Mouse (Mus musculus): Measurements from ENCODE around the gene Gzf1.

Gene Gzf1

DNA sequence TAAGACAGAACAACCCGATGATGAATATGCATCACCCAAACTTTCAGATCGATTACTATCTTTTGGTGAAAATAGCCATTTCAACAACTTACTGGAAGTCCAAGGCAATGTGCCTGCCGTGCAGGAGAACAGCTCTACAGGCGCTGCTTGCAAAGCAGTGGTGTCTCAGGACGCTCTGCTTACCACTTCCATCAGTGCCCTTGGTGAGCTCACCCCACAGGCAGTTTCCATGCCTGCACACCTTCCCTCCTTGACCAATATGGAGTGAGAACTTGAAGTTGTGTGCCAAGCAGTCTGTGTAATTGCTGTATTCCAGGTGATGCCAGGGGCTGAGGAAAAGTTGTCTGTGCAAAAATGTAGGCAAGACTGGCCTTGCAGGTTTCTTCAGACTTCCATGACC is 10.0 kb downstream of the Gzf1 start:
- in situ Hi-C loops (cut with MboI; ENCODE audit: unreplicated experiment in 2 of 2), result no loop called here

DNA sequence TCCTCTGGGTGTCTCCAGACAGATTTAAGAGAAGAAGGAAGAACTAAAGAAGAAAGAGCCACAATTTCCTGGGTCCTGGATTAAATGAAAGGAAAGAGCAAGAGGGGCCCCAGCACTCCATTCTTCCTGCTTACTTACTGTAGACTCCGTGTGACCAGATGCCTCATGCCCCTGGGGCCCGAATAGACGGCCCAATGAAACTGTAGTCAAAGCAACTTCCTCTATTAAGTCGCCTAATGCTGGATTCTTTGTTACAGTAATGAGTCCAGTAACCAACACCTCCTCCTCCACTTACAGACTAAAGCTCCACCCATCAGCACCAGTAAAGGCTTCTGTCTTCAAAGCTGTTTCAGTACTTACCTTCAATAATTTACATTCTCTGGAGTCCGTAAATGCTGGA is 17.7 kb downstream of the Gzf1 start:
- in situ Hi-C loops (cut with MboI; ENCODE audit: unreplicated experiment in 2 of 2), result no loop called here

DNA sequence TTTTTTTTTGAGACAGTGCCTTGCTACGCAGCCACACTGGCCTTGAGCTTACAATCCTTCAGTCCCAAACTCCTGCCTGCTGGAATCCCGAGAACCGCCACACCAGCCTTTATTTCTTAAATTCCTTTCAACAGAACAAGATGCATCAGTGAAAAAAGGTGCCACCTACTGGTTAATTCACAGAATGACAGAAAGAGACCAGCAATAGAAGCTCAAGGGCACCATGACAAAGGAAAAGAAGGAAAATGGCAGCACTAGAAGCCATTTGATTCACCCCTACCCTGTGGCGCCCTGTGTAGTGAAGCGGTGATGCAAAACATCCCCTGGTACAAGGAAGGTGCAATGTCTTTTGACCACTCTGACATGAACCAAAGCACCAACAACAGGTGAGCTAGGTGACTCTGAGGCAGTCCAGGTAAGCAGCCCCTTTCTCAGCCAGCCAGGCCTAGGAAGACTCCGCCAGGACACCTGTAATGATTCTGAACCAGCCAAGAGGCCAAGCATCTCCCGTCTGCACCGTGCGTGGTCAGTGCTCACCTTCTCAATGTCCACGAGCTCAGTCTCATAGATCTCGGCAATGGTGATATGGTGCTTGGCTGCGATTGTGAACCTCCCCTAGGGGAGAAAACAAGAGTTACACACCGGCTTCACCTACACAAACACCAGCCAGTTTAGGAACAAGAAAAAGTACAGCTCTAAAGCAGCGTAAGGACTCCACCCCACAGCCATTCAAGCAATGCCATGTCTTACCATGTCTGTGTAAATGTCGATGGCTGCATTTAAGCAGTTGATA is 25.8 kb downstream of the Gzf1 start:
- in situ Hi-C loops (cut with MboI; ENCODE audit: unreplicated experiment in 2 of 2), result loop anchor here (10.0 to 25.0 kb wide), 3 partner anchors 582 to 902 kb away; no protein-coding TSS in a partner anchor

DNA sequence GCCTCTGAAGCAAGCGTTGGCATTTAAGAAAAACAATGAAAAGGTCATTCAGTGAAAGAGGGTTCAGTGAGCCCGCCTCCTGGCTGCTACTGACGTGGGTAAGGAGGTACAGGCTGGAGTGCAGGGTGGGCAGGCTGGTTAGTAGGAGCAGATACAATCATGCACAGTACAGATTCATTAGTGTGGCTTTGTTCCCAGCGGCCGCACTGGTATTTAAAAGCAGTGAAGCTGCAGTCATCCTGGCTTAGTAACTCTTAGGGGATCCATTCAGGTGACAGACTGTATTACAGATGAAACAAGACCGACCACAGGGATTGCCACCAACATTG is 26.3 kb downstream of the Gzf1 start:
- in situ Hi-C loops (cut with MboI; ENCODE audit: unreplicated experiment in 2 of 2), result loop anchor here (10.0 to 25.0 kb wide), 3 partner anchors 582 to 902 kb away; no protein-coding TSS in a partner anchor

DNA sequence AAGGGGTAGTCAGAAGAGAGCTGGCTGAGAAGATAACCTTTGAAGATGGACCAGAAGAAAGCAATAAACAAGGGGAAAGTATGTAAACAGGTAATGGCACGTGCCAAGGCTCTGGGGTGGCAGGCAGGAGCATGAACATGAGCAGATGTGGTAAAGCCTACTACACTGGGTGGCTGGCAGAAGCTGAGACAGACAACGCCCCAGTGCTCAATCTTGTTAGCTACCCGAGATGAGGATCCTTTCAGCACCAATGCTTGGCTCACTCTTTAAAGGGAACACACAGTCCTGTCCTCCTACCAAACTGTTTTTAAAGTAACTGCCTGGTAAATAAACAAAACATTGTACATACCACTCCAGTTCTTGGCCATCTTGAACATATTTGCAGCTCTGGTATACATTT is 31.5 kb downstream of the Gzf1 start:
- in situ Hi-C loops (cut with MboI; ENCODE audit: unreplicated experiment in 2 of 2), result loop anchor here in 1 of 2 experiments (25.0 kb wide), 1 partner anchor 900 kb away; no protein-coding TSS in a partner anchor

DNA sequence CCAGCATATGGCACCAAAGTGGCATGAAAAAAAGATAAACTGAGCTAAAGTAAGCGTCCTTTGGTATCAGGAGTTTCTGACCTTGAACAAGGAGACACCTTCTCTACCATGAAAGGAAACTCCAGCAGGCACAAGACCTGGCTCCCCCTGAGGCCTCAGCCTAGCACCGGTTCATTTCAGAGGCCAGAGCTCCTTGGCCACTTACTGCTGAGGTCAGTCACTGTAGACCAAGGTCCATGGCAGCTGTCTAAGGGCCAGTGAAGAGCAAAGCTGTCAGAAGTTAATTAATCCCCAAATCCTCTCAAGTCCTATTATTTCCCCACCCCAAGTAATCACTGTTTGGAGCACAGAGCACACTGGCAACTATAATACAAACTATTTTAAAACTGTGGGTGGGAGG is 36.2 kb downstream of the Gzf1 start:
- in situ Hi-C loops (cut with MboI; ENCODE audit: unreplicated experiment in 2 of 2), result loop anchor here in 1 of 2 experiments (25.0 kb wide), 1 partner anchor 905 kb away; no protein-coding TSS in a partner anchor

DNA sequence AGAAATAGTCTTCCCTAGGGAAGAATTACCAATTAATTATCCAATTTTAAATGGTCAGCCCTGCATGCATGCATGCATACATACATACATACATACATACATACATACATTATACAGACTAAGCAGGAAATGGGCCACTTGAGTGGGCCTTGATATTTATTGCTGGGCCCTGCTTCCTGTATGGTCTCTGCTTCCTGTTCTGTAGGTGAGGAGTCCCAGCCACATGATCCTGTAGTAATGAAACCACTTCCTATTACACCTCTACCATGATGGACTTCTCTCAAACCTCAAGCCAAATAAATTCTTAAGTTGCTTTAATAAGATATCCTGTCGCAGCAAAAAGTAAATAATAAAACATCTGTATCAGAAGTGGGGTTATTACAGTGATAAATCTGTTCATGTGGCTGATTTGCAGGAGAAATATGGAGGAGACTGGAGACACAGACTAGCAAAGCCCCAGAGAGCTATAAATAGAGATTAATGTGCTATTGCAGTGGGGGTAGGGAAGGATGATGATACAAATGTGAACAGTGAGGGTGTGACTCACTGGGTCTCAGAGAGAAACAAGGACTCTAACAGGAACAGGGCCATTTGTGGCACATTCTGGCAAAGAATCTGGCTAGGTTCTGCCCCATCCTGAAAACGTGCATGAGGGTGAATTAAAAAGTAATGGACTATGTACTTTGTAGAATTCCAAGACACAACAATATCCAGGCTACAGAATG is 38.6 kb downstream of the Gzf1 start:
- in situ Hi-C loops (cut with MboI; ENCODE audit: unreplicated experiment in 2 of 2), result loop anchor here in 1 of 2 experiments (25.0 kb wide), 1 partner anchor 907 kb away; no protein-coding TSS in a partner anchor

DNA sequence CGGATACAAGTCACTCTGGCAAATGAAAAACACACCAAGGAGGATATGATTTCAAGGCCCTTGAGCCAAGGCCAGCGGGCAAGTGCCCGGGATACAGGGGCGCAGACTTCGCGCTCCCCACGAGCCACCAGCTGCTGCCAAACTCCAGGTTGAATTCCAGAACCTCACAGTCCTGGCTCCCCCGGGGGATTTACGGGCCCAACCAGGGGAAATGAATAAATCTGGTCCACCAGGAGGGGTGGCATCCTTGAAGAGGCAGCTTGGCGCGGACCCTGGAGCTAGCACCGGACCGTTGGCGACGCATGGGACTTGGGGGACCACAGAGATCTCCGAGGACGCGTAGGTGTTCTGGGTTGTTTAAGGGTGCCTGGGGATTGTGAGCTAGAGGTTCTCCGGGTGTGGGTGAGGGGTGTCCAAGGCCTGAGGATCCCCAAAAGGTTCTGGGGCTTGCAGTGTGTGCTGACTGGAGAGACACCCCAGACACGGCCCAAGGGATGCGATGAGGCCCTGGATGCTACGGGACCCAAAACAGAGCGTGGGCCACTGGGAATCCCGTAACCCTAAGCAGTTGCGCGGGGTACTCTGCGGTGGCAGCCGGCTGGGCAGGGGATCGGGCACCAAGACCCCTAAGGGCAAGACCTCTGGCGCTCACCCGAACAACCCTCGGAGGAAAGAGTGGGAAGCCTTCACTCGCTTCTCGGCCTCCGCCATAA is 50.9 kb downstream of the Gzf1 start:
- in situ Hi-C loops (cut with MboI; ENCODE audit: unreplicated experiment in 2 of 2), result no loop called here

DNA sequence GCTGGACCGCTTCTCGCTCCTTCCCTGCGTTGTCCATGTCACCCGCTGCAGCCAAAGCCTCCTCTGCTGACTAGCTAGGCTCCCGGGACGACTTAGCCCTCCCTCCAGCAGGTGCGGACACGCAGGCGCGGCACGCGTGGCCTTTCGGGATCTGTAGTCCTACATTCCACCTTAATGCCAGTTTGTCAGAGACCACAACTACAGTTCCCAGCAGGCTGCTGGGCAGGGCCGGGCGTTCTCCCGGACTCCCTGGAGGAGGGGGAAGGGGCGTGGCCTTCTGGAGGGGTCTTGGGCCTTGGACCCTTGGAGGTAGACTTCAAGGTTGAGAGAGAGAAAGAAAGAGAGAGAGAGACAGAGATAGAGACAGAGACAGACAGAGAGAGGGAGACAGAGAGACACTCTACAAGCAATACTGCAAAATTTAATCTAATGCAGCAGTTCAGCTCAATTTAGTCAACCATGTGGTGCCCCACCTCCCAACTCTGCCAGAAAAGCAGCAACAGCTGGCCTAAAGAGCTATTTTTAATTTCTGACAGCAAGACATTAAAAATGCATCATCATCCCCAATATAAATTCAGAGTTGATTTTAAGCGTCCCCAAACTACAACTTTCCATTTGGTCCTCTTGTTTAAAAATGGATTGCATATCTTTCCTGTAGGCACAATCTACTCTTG is 51.6 kb downstream of the Gzf1 start, which contains the start of gene Napb:
Napb (minus strand) TSS at position 141 of the 674 bp plus-strand sequence.
- in situ Hi-C loops (cut with MboI; ENCODE audit: unreplicated experiment in 2 of 2), result no loop called here

Data from v-Abl transformed pro-B cells (cell line).